8 mouse cellular contexts compared by ENCODE assay signal in the genomic region with DNA sequence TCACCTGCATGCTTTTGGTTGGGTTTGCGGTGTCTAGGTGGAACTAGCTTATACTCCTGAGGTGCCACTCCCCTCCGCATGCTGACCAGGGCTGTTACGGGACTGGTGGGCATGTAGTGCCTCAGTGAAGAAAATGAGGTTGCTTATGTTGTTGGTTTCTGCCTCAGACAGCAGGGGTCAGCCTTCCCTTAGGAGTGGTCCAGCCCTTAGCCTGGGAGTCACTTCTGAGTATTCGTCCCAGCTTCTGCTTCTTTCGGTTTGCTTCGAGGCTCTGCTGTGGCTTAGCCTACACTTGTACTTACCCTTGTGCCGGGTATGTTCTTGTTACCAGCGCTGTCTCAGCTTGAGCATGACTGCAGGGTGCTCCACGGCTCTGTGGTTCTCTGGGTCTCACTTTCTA. TPM values are rescaled to one million over a fixed set of nuclear protein-coding genes. Genes with fewer than 3 reads are reported as not detected.
A peak's percentile ranks its signal among the peaks of the same experiment; 100 is the strongest.
DNase-seq lines count a peak whose midpoint lies in the region; ATAC-seq and TF ChIP-seq lines count a peak whose summit lies in the region.

No protein-coding gene starts in this region.

- no peaks in the 10 kb centered on the region for H3K36me3 ChIP-seq in kidney, adult 2 months (ENCODE audit: control insufficient read depth, insufficient read depth, low read length)
- H3K36me3 ChIP-seq in kidney, embryonic 16.5 days (ENCODE audit: insufficient read depth, low read length) = no peaks in the 10 kb centered on the region
- H3K36me3 ChIP-seq in G1E (replicated peaks) (peaks cover 46% of the 10 kb centered on the region), myocyte (ENCODE audit: control insufficient read depth, insufficient read depth) (peaks cover 5% of the 10 kb centered on the region)

- no peak overlapping the region for H3K9ac ChIP-seq in kidney, embryonic 16.5 days (replicated peaks; ENCODE audit: low read length)

- H3K4me2 ChIP-seq in kidney, embryonic 16.5 days (replicated peaks; ENCODE audit: low read depth, low read length) = no peak overlapping the region
- H3K4me2 ChIP-seq in myocyte (ENCODE audit: low read depth) = peak overlapping the region; percentile 43

- no peak for TF ChIP-seq POLR2A in kidney, adult 2 months (IDR thresholded peaks at IDR 0.05; ENCODE audit: low read depth, low read length)
- no peak for TF ChIP-seq POLR2A in myocyte (IDR thresholded peaks at IDR 0.05; ENCODE audit: insufficient read length, low read depth)

- H3K79me2 ChIP-seq in myocyte (ENCODE audit: control insufficient read depth, insufficient read depth) = no peaks in the 10 kb centered on the region

- no peak for ATAC-seq in kidney, embryonic 16.5 days (ENCODE audit: low FRiP score, low TSS enrichment)
- peak; percentile 15; the same call in 1 of the 2 replicates for ATAC-seq in G1E (ENCODE audit: extremely low read depth, insufficient number of reproducible peaks, low FRiP score, poor library complexity, severe bottlenecking)
- peak; percentile 92 for ATAC-seq in common myeloid progenitor, adult 5-6 weeks (replicated peaks; ENCODE audit: low read depth, poor library complexity, severe bottlenecking)
- peak; percentile 88 to 90 for ATAC-seq in hematopoietic stem cell, adult 5-6 weeks (replicated peaks in 1 of 2; ENCODE audit: insufficient read depth in 1 of 2, low FRiP score in 2 of 2, low TSS enrichment in 1 of 2, low read depth in 1 of 2, poor library complexity in 2 of 2, severe bottlenecking in 2 of 2)

- H3K9me3 ChIP-seq in kidney, embryonic 16.5 days (ENCODE audit: low read length) = no peaks in the 10 kb centered on the region
- no peaks in the 10 kb centered on the region for H3K9me3 ChIP-seq in G1E (replicated peaks)

- H3K4me3 ChIP-seq in kidney, adult 2 months (ENCODE audit: insufficient read depth, low read depth, low read length) = no peak overlapping the region
- H3K4me3 ChIP-seq in kidney, embryonic 16.5 days (ENCODE audit: low read length) = no peak overlapping the region
- no peak overlapping the region for H3K4me3 ChIP-seq in G1E (ENCODE audit: low read depth, low read length)
- no peak overlapping the region for H3K4me3 ChIP-seq in myocyte

- H3ac ChIP-seq in myocyte (ENCODE audit: control insufficient read depth, insufficient read length) = no peak overlapping the region

- H3K27me3 ChIP-seq in kidney, adult 2 months (replicated peaks; ENCODE audit: control insufficient read depth, insufficient read depth, low read length) = no peaks in the 10 kb centered on the region
- H3K27me3 ChIP-seq in kidney, embryonic 16.5 days (ENCODE audit: insufficient read depth, low read length) = no peaks in the 10 kb centered on the region
- H3K27me3 ChIP-seq in G1E (ENCODE audit: insufficient read depth, low read length) = no peaks in the 10 kb centered on the region
- H3K27me3 ChIP-seq in myocyte (ENCODE audit: control insufficient read depth, insufficient read depth, insufficient read length) = no peaks in the 10 kb centered on the region

- TF ChIP-seq CTCF in kidney, adult 2 months (conservative IDR thresholded peaks at IDR 0.05; ENCODE audit: insufficient read depth, insufficient read length, low read depth, low read length) = peak; percentile 70
- TF ChIP-seq CTCF in G1E (IDR thresholded peaks at IDR 0.05; ENCODE audit: low read depth, low read length) = no peak

- intact Hi-C loops in left cerebral cortex, postnatal 25 days (cut with DNase I) = loop anchor here (2.0 to 10.0 kb wide), 3 partner anchors 155 to 1292 kb away; partner anchors contain the start of gene Fam19a5

- no peaks in the 10 kb centered on the region; the same call in 1 of the 2 replicates for H3K4me1 ChIP-seq in kidney, adult 2 months (ENCODE audit: control insufficient read depth, insufficient read depth, low read length)
- no peaks in the 10 kb centered on the region for H3K4me1 ChIP-seq in kidney, embryonic 16.5 days (ENCODE audit: insufficient read depth, low read length)
- peaks cover 19% of the 10 kb centered on the region for H3K4me1 ChIP-seq in G1E (ENCODE audit: insufficient read depth, low read depth, low read length)

- WGBS in kidney, adult 2 months = 69% methylated on average over 9 of the region's 9 CpGs
- 64% methylated on average over 9 of the region's 9 CpGs for WGBS in kidney, embryonic 16.5 days

- no peak overlapping the region for H3K27ac ChIP-seq in kidney, adult 2 months (ENCODE audit: insufficient read depth, low read depth, low read length)
- no peak overlapping the region for H3K27ac ChIP-seq in kidney, embryonic 16.5 days (ENCODE audit: low read length)

- DNase-seq in kidney, adult 2 months = peak; percentile 38
- no peak for DNase-seq in G1E (ENCODE audit: low spot score)
- peak; percentile 42 to 64 for DNase-seq in left cerebral cortex, postnatal 25 days (ENCODE audit: low spot score in 2 of 2)
- peak; percentile 78 for DNase-seq in thymus, postnatal 4 days

TF ChIP-seq in myocyte, 11 proteins besides CTCF, POLR2A, EP300 and RAD21:
- TF ChIP-seq SRF (IDR thresholded peaks at IDR 0.05; ENCODE audit: control insufficient read depth, insufficient read length, low read depth) (peak; percentile 38), E2F4 (IDR thresholded peaks at IDR 0.05; ENCODE audit: insufficient read depth) (no peak), USF1 (IDR thresholded peaks at IDR 0.05; ENCODE audit: low read depth) (no peak), REST (IDR thresholded peaks at IDR 0.05; ENCODE audit: insufficient read depth, insufficient read length) (no peak), TCF12 (IDR thresholded peaks at IDR 0.05; ENCODE audit: insufficient read depth, poor library complexity, severe bottlenecking) (no peak), MAX (IDR thresholded peaks at IDR 0.05; ENCODE audit: low read depth) (no peak), MYOD1 (IDR thresholded peaks at IDR 0.05; ENCODE audit: control insufficient read depth in 1 of 3, insufficient read length in 2 of 3, low read depth in 2 of 3) (no peak), MYOG (IDR thresholded peaks at IDR 0.05; ENCODE audit: control insufficient read depth in 1 of 3, insufficient read depth in 1 of 3, insufficient read length in 2 of 3, low read depth in 2 of 3) (no peak), POLR2AphosphoS2 (IDR thresholded peaks at IDR 0.05; ENCODE audit: insufficient read length, low read depth) (no peak)

RNA-seq across cellular contexts. Expression of gene Tbc1d22a, which starts 36.0 kb away (rescaled TPM):
- 31.7 and 34.5 TPM in 2 replicates for polyA plus RNA-seq in kidney, adult 2 months (2012; rRNA removed)
- 16.5 and 16.6 TPM in 2 replicates for polyA plus RNA-seq in kidney, embryonic 16.5 days (2015; fragmentation: Nextera tagmentation; extraction: Ambion mirVana)
- 7.4 and 11.9 TPM in 2 replicates for total RNA-seq in G1E (2014; fragmentation: Nextera tagmentation)
- 13.6 and 16.0 TPM in 2 replicates for total RNA-seq in G1E (2017)
- polyA plus RNA-seq in G1E (2012) = 8.8 and 11.5 TPM in 2 replicates
- total RNA-seq in common myeloid progenitor, adult 5-6 weeks (2017) = 15.7 and 21.4 TPM in 2 replicates
- total RNA-seq in hematopoietic stem cell, adult 5-6 weeks (2017) = 14.6 and 25.8 TPM in 2 replicates
- total RNA-seq in left cerebral cortex, postnatal 25 days (2021) = 10 to 100 TPM; 28.8 to 31.6 TPM
- polyA plus RNA-seq in myocyte (2012; fragmentation: generic; extraction: Trizol) = 30.5 TPM
